Mouse (Mus musculus) ES-E14 (cell line): ENCODE results near the gene Ftcd. TPM values are rescaled to one million over a fixed set of nuclear protein-coding genes. Genes with fewer than 3 reads are reported as not detected.
A peak's percentile ranks its signal among the peaks of the same experiment; 100 is the strongest.

ENCODE experiments used
- DNase-seq: peaks from one replicate; pipeline ENCODE4 v3.0.0-alpha.2; 2013; ENCODE audit warnings: low read depth, low spot score
- H3K27ac ChIP-seq: 2 replicates; pipeline ENCODE4 v1.5.1; 2012; ENCODE audit warnings: low read depth, mild to moderate bottlenecking, low read length, moderate library complexity, mixed read lengths; ENCODE audit not compliant: poor library complexity, insufficient read depth, severe bottlenecking
- H3K36me3 ChIP-seq: 2 replicates; pipeline ENCODE4 v1.6.1; 2012; ENCODE audit warnings: mild to moderate bottlenecking, low read length, moderate library complexity, mixed read lengths; ENCODE audit not compliant: control insufficient read depth, poor library complexity, insufficient read depth, severe bottlenecking
- H3K4me1 ChIP-seq, 2 experiments: fragments of 150-350 bp in 1 of 2; sonication (generic) in 1 of 2; 2 replicates each; pipeline ENCODE4 v1.6.1; 2012; ENCODE audit warnings: low read length in 2 of 2, mild to moderate bottlenecking in 1 of 2, mixed read lengths in 1 of 2; ENCODE audit not compliant: control insufficient read depth in 2 of 2, insufficient read depth in 2 of 2, poor library complexity in 1 of 2
- H3K4me3 ChIP-seq, 2 experiments: fragments of 150-350 bp in 1 of 2; sonication (generic) in 1 of 2; 2 replicates each; pipeline ENCODE4 v1.5.1; 2012; ENCODE audit warnings: low read length in 2 of 2, low read depth in 1 of 2, mild to moderate bottlenecking in 1 of 2, mixed read lengths in 1 of 2; ENCODE audit not compliant: insufficient read depth in 1 of 2, poor library complexity in 1 of 2, severe bottlenecking in 1 of 2
- H3K9ac ChIP-seq: 2 replicates; pipeline ENCODE4 v1.6.1; 2012; ENCODE audit warnings: low read depth, mild to moderate bottlenecking, low read length, mixed read lengths; ENCODE audit not compliant: poor library complexity, insufficient read depth, severe bottlenecking
- H3K9me3 ChIP-seq: fragments of 150-350 bp; sonication (generic); 2 replicates; pipeline ENCODE4 v1.6.1; 2012; ENCODE audit warnings: low read depth, mild to moderate bottlenecking, low read length; ENCODE audit not compliant: control insufficient read depth, insufficient read depth
- CHD2 ChIP-seq: IDR thresholded peaks from 2 replicates; pipeline ENCODE4 v1.6.1; 2014; ENCODE audit warnings: mild to moderate bottlenecking, low read depth, low read length, inconsistent platforms
- HCFC1 ChIP-seq: IDR thresholded peaks from 2 replicates; pipeline ENCODE4 v1.6.1; 2012; ENCODE audit warnings: low read length, inconsistent platforms, borderline replicate concordance; ENCODE audit not compliant: insufficient read depth
- MAFK ChIP-seq: IDR thresholded peaks from 2 replicates; pipeline ENCODE4 v1.6.1; 2014; ENCODE audit warnings: mild to moderate bottlenecking, low read depth, low read length, inconsistent platforms; ENCODE audit not compliant: insufficient read depth
- ZC3H11A ChIP-seq: IDR thresholded peaks from 2 replicates; pipeline ENCODE4 v1.6.1; 2012; ENCODE audit warnings: low read depth, mild to moderate bottlenecking, inconsistent platforms, low read length, borderline replicate concordance
- ZNF384 ChIP-seq: IDR thresholded peaks from 2 replicates; pipeline ENCODE4 v1.6.1; 2012; ENCODE audit warnings: low read depth, low read length, inconsistent platforms
- in situ Hi-C, 2 experiments: fragments of 600-800 bp; cut with MboI; formaldehyde crosslinking; loops; one replicate each; pipeline ENCODE4 v1.15.1; 2025; ENCODE audit warnings: low sequenced_read_pairs in 2 of 2, inconsistent platforms in 1 of 2; ENCODE audit not compliant: unreplicated experiment in 2 of 2
- total RNA-seq: library from RNA; depleted of rRNA; stranded (reverse); fragments of 300-350 nt; gene quantifications from 2 replicates; pipeline ENCODE4 v1.2.3, GENCODE M21; 2012

Gene Ftcd
- total RNA-seq, 1 experiment: not detected

DNA sequence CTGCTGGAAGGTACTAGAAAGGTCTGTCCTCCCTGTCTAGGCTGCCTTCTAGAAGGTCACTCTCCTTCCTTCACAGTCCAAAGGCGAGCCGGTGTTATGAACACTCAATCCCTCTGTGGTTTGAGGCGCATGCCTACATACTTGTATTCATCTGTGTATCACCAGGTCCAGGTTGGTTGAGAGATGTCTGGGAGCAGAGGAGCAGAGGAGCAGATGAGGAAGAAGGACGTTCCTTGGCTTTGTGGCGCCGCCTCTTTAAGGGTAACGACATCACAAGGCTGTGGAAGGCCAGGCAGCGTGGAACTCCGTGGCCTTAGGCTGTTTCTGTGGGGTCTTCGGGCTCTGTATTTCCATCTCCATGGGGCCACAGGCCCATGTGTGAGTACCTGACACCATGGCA, 13.5 kb upstream of the Ftcd start, which contains the start of gene Spatc1l:
Gene Spatc1l, plus strand, starts transcription at position 301 of the 400 bp plus-strand sequence.
- H3K36me3 ChIP-seq: no peaks in the 10 kb centered on the region
- no peaks in the 10 kb centered on the region for H3K4me1 ChIP-seq
- no peak within 1 kb of the TSS for H3K4me3 ChIP-seq
- in situ Hi-C loops: no loop called here
- DNase-seq: no peak
- TF ChIP-seq CHD2 (no peak), ZNF384 (no peak), HCFC1 (no peak), ZC3H11A (no peak), MAFK (no peak)
- no peaks in the 10 kb centered on the region for H3K9me3 ChIP-seq
- peak within 1 kb of the TSS; percentile 23; the same call in 1 of the 2 replicates for H3K27ac ChIP-seq
- no peak within 1 kb of the TSS for H3K9ac ChIP-seq

DNA sequence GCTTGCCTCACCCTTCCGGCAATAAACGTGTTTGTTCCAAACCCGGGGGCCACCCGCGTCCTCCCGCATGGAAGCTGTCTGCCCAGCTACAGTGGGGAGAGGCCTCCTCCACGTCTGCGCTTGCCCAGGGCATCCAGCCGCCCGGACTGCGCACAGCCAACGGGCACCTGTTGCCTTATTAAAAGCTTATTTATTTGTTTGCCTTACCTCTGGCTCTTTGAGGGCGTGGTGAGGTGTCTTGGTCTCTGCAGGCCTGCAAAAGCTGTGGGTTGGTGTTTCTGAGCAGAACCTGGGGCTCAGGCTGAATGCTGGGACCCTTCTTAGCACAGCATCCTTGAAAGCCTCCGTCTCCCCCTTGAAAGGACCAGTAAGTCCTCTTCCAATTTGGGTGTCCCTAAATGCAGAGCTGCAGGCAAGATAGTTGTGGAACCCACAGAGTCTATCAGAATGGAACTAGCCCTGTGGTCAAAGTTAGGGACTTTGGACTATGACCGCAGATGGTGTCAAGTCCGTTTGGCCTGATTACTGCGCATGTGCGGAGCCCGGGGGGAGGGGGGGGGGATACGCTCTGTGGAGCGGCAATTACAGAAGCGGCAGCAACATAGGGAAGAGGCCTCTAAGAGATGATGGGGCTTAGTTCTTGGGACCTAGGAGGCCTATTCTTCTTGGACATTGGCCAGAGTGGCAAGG, 5.3 kb upstream of the Ftcd start:
- Histone ChIP-seq H3K27ac (no peak overlapping the region), H3K9me3 (no peaks in the 10 kb centered on the region), H3K4me1 (peaks cover 0 to 7% of the 10 kb centered on the region in 2 experiments; a peak in 1 of 4 replicates), H3K9ac (peak overlapping the region; percentile 20; the same call in 1 of the 2 replicates), H3K36me3 (no peaks in the 10 kb centered on the region), H3K4me3 (peak overlapping the region; percentile 10 to 63)
- TF ChIP-seq HCFC1 (no peak), CHD2 (no peak), MAFK (no peak), ZC3H11A (no peak), ZNF384 (no peak)
- no peak for DNase-seq
- in situ Hi-C loops: no loop called here

DNA sequence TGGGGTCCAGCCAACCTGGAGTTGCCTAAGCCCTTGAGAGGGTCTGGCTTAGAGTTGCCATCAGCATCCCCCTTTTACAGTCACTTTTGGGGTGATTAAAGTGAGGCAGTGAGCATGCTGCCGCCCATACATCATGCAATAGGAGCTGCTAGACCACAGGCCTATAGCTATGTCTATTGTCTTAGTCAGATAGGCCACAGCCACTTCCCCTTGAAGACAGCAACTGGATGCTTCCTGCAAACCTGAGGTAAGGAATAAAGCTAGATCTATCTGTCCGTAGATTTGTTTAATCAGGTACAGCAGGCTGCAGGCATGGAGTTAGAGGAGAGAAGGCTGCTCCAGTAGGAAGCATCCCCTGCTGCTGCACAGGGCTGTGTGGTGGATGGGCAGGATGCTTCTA, 4.4 kb upstream of the Ftcd start:
- H3K9me3 ChIP-seq: no peaks in the 10 kb centered on the region
- no peak for DNase-seq
- H3K4me1 ChIP-seq: peaks cover 0 to 7% of the 10 kb centered on the region in 2 experiments; a peak in 1 of 4 replicates
- H3K36me3 ChIP-seq: no peaks in the 10 kb centered on the region
- in situ Hi-C loops: no loop called here
- H3K4me3 ChIP-seq: no peak overlapping the region
- TF ChIP-seq MAFK (no peak), ZC3H11A (no peak), CHD2 (no peak), ZNF384 (no peak), HCFC1 (no peak)
- H3K27ac ChIP-seq: no peak overlapping the region
- no peak overlapping the region for H3K9ac ChIP-seq

DNA sequence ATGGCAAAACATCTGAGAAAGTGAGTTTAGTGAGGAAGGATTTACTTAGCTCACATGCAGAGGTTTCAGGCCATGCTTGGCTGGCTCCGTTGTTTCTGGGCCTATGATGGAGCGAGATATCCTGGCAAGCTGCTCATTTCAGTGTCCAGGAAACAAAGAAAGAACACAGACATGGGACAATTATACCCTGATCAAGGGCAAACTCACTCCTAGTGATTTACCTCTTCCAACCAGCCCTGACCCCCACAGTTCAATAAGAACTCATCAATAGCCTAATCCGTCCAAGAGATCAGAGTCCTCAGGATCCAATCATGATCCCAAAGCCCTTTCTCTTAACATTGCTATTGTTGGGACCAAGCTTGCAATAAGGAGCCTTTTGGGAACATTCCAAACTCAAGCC, 3.3 kb upstream of the Ftcd start:
- in situ Hi-C loops: no loop called here
- Histone ChIP-seq H3K9ac (no peak overlapping the region), H3K36me3 (no peaks in the 10 kb centered on the region), H3K4me3 (no peak overlapping the region), H3K9me3 (no peaks in the 10 kb centered on the region), H3K27ac (no peak overlapping the region), H3K4me1 (peaks cover 0 to 9% of the 10 kb centered on the region in 2 experiments; a peak in 2 of 4 replicates)
- TF ChIP-seq ZC3H11A (no peak), ZNF384 (no peak), HCFC1 (no peak), MAFK (no peak), CHD2 (no peak)
- no peak for DNase-seq
